Mouse (Mus musculus): ENCODE results near the gene Iqschfp. TPM values are rescaled to one million over a fixed set of nuclear protein-coding genes. Genes with fewer than 3 reads are reported as not detected.

The Iqschfp gene
- polyA plus RNA-seq, 1 experiment, result 1.2 TPM

DNA sequence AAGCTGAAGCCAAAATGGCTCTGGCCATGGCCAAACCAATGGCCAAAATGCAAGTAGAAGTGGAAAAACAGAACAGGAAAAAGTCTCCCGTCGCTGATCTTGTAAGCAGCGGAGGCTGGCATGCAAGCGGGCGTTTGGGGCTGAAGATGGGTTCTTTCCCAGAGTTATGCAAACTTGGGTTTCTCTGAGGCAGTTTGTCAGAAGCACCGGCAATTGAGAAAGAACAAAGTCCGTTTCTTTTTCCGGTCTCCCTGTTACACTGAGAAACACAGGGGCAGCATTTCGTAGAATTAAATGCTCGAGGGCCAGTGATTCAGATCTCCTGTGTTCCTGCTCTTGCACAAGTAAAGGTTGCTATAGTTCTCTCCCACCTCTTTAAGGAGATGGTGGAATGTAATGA, 725.7 kb downstream of the Iqschfp start:
- Histone ChIP-seq H3K27ac (ENCODE audit: insufficient read depth, low read length) (0 out of 2 replicates have a peak overlapping the region, but pooled peaks have one; percentile 37), H3K27me3 (ENCODE audit: control insufficient read depth, insufficient read depth, low read length) (no peaks in the 10 kb centered on the region), H3K4me1 (ENCODE audit: control insufficient read depth, insufficient read depth, low read length) (peaks cover 20% of the 10 kb centered on the region), H3K4me3 (replicated peaks; ENCODE audit: insufficient read depth, low read depth, low read length) (no peak overlapping the region)
- TF ChIP-seq POLR2A (IDR thresholded peaks at IDR 0.05; ENCODE audit: borderline replicate concordance, insufficient read depth, low read length) (no peak), CTCF (IDR thresholded peaks at IDR 0.05; ENCODE audit: borderline replicate concordance, insufficient read depth, low read depth, low read length) (no peak)
- no peak for DNase-seq
- 84% methylated on average over 10 of the region's 10 CpGs for WGBS

- peak in 1 of 2 experiments; percentile 50 for DNase-seq
- peaks cover 25% of the 10 kb centered on the region for H3K4me1 ChIP-seq (ENCODE audit: control insufficient read depth, insufficient read depth, low read length)
- no peaks in the 10 kb centered on the region for H3K27me3 ChIP-seq (ENCODE audit: control insufficient read depth, insufficient read depth, low read length)
- WGBS, result 34% methylated on average over 5 of the region's 5 CpGs
- no peak overlapping the region for H3K27ac ChIP-seq (ENCODE audit: insufficient read depth, low read length)
- TF ChIP-seq POLR2A (IDR thresholded peaks at IDR 0.05; ENCODE audit: borderline replicate concordance, insufficient read depth, low read length) (no peak), CTCF (IDR thresholded peaks at IDR 0.05; ENCODE audit: borderline replicate concordance, insufficient read depth, low read depth, low read length) (no peak)
- H3K4me3 ChIP-seq (replicated peaks; ENCODE audit: insufficient read depth, low read depth, low read length), result no peak overlapping the region
These were observed 727.1 kb downstream of the Iqschfp start for GRCm38 (mm10) chr3:68619097-68619496.

- 56% methylated on average over 3 of the region's 3 CpGs for WGBS
- no peak for DNase-seq
- peaks cover 16% of the 10 kb centered on the region for H3K4me1 ChIP-seq (ENCODE audit: control insufficient read depth, insufficient read depth, low read length)
- H3K27ac ChIP-seq (ENCODE audit: insufficient read depth, low read length), result no peak overlapping the region
- no peak overlapping the region for H3K4me3 ChIP-seq (replicated peaks; ENCODE audit: insufficient read depth, low read depth, low read length)
- TF ChIP-seq POLR2A (IDR thresholded peaks at IDR 0.05; ENCODE audit: borderline replicate concordance, insufficient read depth, low read length) (no peak), CTCF (IDR thresholded peaks at IDR 0.05; ENCODE audit: borderline replicate concordance, insufficient read depth, low read depth, low read length) (no peak)
- H3K27me3 ChIP-seq (ENCODE audit: control insufficient read depth, insufficient read depth, low read length), result no peaks in the 10 kb centered on the region
These were observed 729.9 kb downstream of the Iqschfp start for GRCm38 (mm10) chr3:68621971-68622370.

GRCm38 (mm10) chr3:68623036-68623435, 731.0 kb downstream of the Iqschfp start:
- DNase-seq, result no peak
- TF ChIP-seq CTCF (IDR thresholded peaks at IDR 0.05; ENCODE audit: borderline replicate concordance, insufficient read depth, low read depth, low read length) (no peak), POLR2A (IDR thresholded peaks at IDR 0.05; ENCODE audit: borderline replicate concordance, insufficient read depth, low read length) (no peak)
- 67% methylated on average over 5 of the region's 5 CpGs for WGBS
- Histone ChIP-seq H3K27ac (ENCODE audit: insufficient read depth, low read length) (no peak overlapping the region), H3K4me3 (replicated peaks; ENCODE audit: insufficient read depth, low read depth, low read length) (no peak overlapping the region), H3K27me3 (ENCODE audit: control insufficient read depth, insufficient read depth, low read length) (no peaks in the 10 kb centered on the region), H3K4me1 (ENCODE audit: control insufficient read depth, insufficient read depth, low read length) (peaks cover 14% of the 10 kb centered on the region)

DNA sequence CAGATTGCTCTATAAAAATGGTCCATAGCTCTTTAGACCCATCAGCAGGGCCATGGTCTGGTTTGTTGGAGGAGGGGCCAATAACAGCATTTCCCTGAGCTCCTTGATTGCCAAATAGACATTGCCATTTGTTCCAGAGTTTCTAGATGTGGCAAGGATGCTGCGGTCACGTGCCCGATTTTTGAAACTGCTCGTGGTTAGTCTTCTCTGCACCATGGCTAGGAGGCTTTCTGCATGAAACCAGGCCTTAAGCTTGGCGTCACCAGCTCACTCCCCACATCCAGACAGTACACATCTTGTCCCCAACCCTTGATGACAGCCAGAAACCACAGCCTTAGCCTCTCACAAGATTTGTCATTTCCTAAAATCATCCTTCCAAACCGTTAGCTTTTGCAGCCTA, 732.4 kb downstream of the Iqschfp start:
- no peak for DNase-seq
- H3K4me1 ChIP-seq (ENCODE audit: control insufficient read depth, insufficient read depth, low read length), result peaks cover 5% of the 10 kb centered on the region; the same call in 1 of the 2 replicates
- TF ChIP-seq CTCF (IDR thresholded peaks at IDR 0.05; ENCODE audit: borderline replicate concordance, insufficient read depth, low read depth, low read length) (no peak), POLR2A (IDR thresholded peaks at IDR 0.05; ENCODE audit: borderline replicate concordance, insufficient read depth, low read length) (no peak)

GRCm38 (mm10) chr3:68630261-68630660, 738.2 kb downstream of the Iqschfp start:
- no peaks in the 10 kb centered on the region for H3K27me3 ChIP-seq (ENCODE audit: control insufficient read depth, insufficient read depth, low read length)

More for the DNA sequence above, 732.4 kb downstream of the Iqschfp start:
- WGBS, result 66% methylated on average over 6 of the region's 6 CpGs
- H3K27ac ChIP-seq (ENCODE audit: insufficient read depth, low read length), result no peak overlapping the region
- H3K27me3 ChIP-seq (ENCODE audit: control insufficient read depth, insufficient read depth, low read length), result no peaks in the 10 kb centered on the region
- H3K4me3 ChIP-seq (replicated peaks; ENCODE audit: insufficient read depth, low read depth, low read length), result no peak overlapping the region

DNA sequence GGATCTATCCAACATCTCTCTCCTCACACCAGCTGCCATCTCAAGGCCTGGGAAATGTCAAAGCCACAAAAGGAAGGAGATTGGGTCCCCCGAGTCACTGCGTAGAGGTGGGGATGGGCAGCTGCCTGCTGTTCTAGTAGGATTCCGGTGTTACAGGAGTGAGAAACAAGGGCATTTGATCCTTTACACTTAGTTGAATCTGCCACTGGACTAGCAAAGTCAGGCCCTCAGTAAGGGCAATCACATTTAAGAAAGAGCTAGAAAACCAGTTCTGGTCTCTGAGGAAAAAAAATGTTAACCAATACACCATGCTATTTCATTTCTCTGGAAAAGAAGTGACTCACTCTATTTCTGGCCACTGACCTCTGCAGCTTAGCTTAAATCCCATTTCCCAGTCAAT, 738.8 kb downstream of the Iqschfp start:
- Histone ChIP-seq H3K27me3 (ENCODE audit: control insufficient read depth, insufficient read depth, low read length) (no peaks in the 10 kb centered on the region), H3K4me1 (ENCODE audit: control insufficient read depth, insufficient read depth, low read length) (no peaks in the 10 kb centered on the region), H3K27ac (ENCODE audit: insufficient read depth, low read length) (no peak overlapping the region), H3K4me3 (replicated peaks; ENCODE audit: insufficient read depth, low read depth, low read length) (no peak overlapping the region)
- TF ChIP-seq POLR2A (IDR thresholded peaks at IDR 0.05; ENCODE audit: borderline replicate concordance, insufficient read depth, low read length), result no peak
- no peak for TF ChIP-seq CTCF (IDR thresholded peaks at IDR 0.05; ENCODE audit: borderline replicate concordance, insufficient read depth, low read depth, low read length)
- DNase-seq, result no peak
- WGBS, result 32% methylated on average over 3 of the region's 3 CpGs

More at GRCm38 (mm10) chr3:68630261-68630660, 738.2 kb downstream of the Iqschfp start:
- H3K27ac ChIP-seq (ENCODE audit: insufficient read depth, low read length), result no peak overlapping the region
- 21% methylated on average over 4 of the region's 4 CpGs for WGBS
- no peak overlapping the region for H3K4me3 ChIP-seq (replicated peaks; ENCODE audit: insufficient read depth, low read depth, low read length)
- no peak for TF ChIP-seq POLR2A (IDR thresholded peaks at IDR 0.05; ENCODE audit: borderline replicate concordance, insufficient read depth, low read length)
- TF ChIP-seq CTCF (IDR thresholded peaks at IDR 0.05; ENCODE audit: borderline replicate concordance, insufficient read depth, low read depth, low read length), result no peak
- DNase-seq, result no peak
- no peaks in the 10 kb centered on the region for H3K4me1 ChIP-seq (ENCODE audit: control insufficient read depth, insufficient read depth, low read length)

DNA sequence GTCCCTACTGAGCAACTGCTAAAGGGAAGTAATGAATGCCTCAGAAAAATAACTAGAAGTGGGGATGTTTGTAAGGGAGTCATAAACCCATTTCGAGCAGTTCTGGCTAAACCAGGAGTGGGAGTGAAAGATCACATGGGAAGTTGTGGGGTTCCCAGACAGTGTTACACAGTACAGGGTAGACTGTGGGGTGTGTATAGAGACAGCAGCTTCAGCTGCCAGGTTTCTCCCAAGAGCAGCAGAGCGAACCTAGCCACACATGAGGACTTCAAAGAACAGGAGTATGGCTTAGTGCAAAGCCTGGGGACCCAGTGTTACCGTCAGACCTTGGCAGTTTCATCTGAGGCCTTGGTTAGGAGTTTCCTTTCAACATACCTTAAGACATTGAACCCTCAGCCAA, 740.7 kb downstream of the Iqschfp start:
- 84% methylated on average over 3 of the region's 3 CpGs for WGBS
- no peak overlapping the region for H3K27ac ChIP-seq (ENCODE audit: insufficient read depth, low read length)
- no peak for DNase-seq
- H3K4me3 ChIP-seq (replicated peaks; ENCODE audit: insufficient read depth, low read depth, low read length), result no peak overlapping the region
- no peaks in the 10 kb centered on the region for H3K27me3 ChIP-seq (ENCODE audit: control insufficient read depth, insufficient read depth, low read length)
- no peaks in the 10 kb centered on the region for H3K4me1 ChIP-seq (ENCODE audit: control insufficient read depth, insufficient read depth, low read length)
- no peak for TF ChIP-seq CTCF (IDR thresholded peaks at IDR 0.05; ENCODE audit: borderline replicate concordance, insufficient read depth, low read depth, low read length)
- no peak for TF ChIP-seq POLR2A (IDR thresholded peaks at IDR 0.05; ENCODE audit: borderline replicate concordance, insufficient read depth, low read length)
